Mouse (Mus musculus) heart, embryonic 15.5 days (tissue): ENCODE results near the gene Rnf19b. TPM values are rescaled to one million over a fixed set of nuclear protein-coding genes. Genes with fewer than 3 reads are reported as not detected.

Source experiments
- ATAC-seq: fragments of 200-750 bp; cut with Nextera tagmentation; replicated peaks from 2 replicates; pipeline ENCODE4 v1.8.0; 2017; ENCODE audit warnings: low read depth, moderate TSS enrichment; ENCODE audit not compliant: insufficient number of reproducible peaks, insufficient read depth, low FRiP score
- H3K27ac ChIP-seq: fragments of 300-500 bp; sonication (generic); 2 replicates; pipeline ENCODE4 v1.5.1; 2015; ENCODE audit warnings: mild to moderate bottlenecking, inconsistent platforms
- H3K27me3 ChIP-seq: fragments of 300-500 bp; sonication (generic); 2 replicates; pipeline ENCODE4 v1.6.1; 2015; ENCODE audit warnings: inconsistent platforms
- H3K36me3 ChIP-seq: fragments of 300-500 bp; sonication (generic); 2 replicates; pipeline ENCODE4 v1.6.1; 2015; ENCODE audit warnings: mild to moderate bottlenecking, inconsistent platforms
- H3K4me1 ChIP-seq: fragments of 300-500 bp; sonication (generic); replicated peaks from 2 replicates; pipeline ENCODE4 v1.6.1; 2015; ENCODE audit warnings: inconsistent platforms
- H3K4me2 ChIP-seq: fragments of 300-500 bp; sonication (generic); 2 replicates; pipeline ENCODE4 v1.6.1; 2015; ENCODE audit warnings: inconsistent platforms, mild to moderate bottlenecking, moderate library complexity
- H3K4me3 ChIP-seq: fragments of 300-500 bp; sonication (generic); 2 replicates; pipeline ENCODE4 v1.5.1; 2015; ENCODE audit warnings: mild to moderate bottlenecking, inconsistent platforms
- H3K9ac ChIP-seq: fragments of 300-500 bp; sonication (generic); 2 replicates; pipeline ENCODE4 v1.6.1; 2015; ENCODE audit warnings: mild to moderate bottlenecking, inconsistent platforms
- H3K9me3 ChIP-seq: fragments of 300-500 bp; sonication (generic); replicated peaks from 2 replicates; pipeline ENCODE4 v1.6.1; 2016; ENCODE audit warnings: inconsistent platforms
- WGBS: fragments of 180-500 bp; shearing (Covaris S2); methylation state at CpG from one replicate; pipeline ENCODE4 v1.1.7; 2015; ENCODE audit warnings: mixed read lengths; 5-methylcytosine and 5-hydroxymethylcytosine counted together
- polyA plus RNA-seq: library from polyadenylated mRNA; unstranded; fragments of >200 nt; fragmentation: Nextera tagmentation; extraction: Ambion mirVana; gene quantifications from 2 replicates; pipeline ENCODE4 v1.2.1, GENCODE M21; 2015

Rnf19b gene
- polyA plus RNA-seq, 1 experiment from 2014 or later: 5.4 TPM

DNA sequence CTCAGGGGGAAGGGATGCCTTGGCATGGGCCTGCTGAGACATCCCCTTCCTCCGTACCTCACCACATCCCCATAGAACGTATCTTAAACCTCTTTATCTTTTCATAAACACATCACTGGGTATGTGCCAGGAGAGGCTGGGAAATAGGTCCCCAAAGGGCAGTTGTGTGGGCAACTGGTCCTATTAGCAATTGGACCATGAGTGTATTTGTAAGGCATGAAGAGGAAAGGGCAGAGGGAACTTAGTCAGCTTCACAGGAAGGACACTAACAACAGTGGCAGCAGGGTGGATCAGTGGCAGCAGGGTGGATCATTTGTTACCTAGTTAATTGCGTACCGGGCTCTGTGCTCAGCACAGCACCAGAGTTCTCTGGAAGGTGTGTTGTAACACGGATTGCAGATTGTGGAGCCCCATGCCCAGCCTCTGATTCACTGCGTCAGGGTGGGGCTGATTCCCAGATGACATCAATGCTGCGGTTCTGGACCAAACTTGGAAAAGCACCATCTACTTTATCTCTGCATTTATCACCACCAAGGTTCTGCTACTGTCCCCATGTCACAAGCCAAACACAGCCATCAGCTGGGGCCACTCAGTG is 22.1 kb upstream of the Rnf19b start:
- 58% methylated on average over 7 of the region's 7 CpGs for WGBS
- Histone ChIP-seq H3K4me2 (no peak overlapping the region), H3K4me1 (peaks cover 35% of the 10 kb centered on the region), H3K27me3 (0 out of 2 replicates have a peak, but pooled peaks cover 3% of the 10 kb centered on the region), H3K9me3 (no peaks in the 10 kb centered on the region), H3K27ac (no peak overlapping the region), H3K36me3 (no peaks in the 10 kb centered on the region), H3K9ac (no peak overlapping the region), H3K4me3 (no peak overlapping the region)
- no peak for ATAC-seq

DNA sequence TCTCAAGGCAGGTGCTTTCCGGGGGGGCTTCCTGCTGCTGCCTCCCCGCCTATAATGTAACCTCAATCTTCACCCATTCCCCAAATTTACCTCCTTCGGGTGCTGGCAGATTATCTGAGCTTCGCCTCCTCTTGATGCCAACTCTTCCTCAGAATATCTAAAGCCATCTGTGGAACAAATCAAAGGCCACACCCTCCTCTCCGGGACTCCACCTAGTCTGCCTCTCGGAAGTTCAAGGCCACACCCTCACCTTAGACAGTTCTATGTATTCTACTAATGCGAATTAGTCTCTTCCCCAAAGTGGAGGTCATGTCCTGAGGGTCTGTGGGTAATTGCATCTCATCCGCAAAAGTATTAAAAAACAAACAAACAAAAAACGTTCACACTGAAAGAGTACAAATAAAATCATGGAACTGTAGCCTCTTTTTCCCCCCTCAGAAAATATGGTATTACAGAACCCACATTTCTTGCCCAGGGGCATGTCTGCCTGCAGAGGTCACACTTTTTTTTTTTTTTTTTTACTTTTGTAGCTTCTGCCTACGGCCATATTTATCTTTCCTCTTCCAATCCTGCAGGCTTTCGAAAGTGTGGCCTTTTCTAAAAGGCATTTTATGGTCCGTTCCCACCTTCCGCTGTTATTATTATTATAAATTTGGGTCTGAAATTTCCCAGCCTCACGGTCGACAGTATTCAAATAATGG is 10.2 kb upstream of the Rnf19b start:
- peak overlapping the region; percentile 62 for H3K4me3 ChIP-seq
- peaks cover 33% of the 10 kb centered on the region for H3K27me3 ChIP-seq
- no peaks in the 10 kb centered on the region for H3K9me3 ChIP-seq
- H3K4me2 ChIP-seq: peak overlapping the region; percentile 99
- 27% methylated on average over 15 of the region's 15 CpGs for whole genome bisulfite sequencing
- no peaks in the 10 kb centered on the region for H3K36me3 ChIP-seq
- peak overlapping the region; percentile 58; the same call in 1 of the 2 replicates for H3K9ac ChIP-seq
- H3K4me1 ChIP-seq: peaks cover 23% of the 10 kb centered on the region
- ATAC-seq: no peak
- no peak overlapping the region for H3K27ac ChIP-seq

DNA sequence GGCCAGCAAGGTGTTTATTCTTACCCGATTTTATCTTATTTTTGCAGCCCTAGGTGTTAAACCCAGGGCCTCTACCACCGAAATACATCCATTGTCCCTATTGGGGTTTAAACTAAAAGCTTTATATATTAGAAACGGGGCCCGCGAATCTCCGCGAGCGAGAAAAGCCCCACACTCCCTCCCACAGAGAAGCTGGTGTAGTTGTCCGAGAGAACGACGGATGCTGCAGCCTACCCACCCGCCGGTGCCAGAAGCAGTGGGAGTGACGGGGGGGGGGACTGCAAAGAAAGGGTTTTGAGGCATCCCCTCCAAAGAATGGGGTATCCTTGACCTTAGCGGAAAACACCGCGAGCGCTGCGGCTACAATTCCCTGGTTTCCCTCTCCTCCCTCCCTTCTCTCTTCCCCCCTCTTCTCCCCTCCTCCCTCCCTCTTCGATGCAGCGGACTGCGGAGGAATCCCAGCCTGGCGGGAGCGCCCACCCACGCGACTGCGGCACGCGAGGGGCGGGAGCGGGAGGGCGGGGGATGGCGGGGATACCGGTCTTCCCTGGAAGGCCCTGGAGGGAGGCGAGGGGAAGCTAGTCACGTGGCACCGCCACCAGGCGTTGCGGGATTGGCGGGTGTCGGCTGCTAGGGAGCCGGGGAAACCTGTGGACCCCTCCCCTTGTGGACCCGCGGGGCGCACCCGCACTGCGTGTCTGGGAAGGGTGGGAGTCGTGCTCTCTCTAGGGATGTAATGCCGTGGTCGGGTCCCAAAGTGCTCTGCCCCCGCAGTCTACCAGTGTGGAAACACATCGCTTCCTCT is 9.4 kb upstream of the Rnf19b start:
- no peaks in the 10 kb centered on the region for H3K9me3 ChIP-seq
- H3K4me1 ChIP-seq: peaks cover 23% of the 10 kb centered on the region
- ATAC-seq: peak; percentile 79
- peaks cover 33% of the 10 kb centered on the region for H3K27me3 ChIP-seq
- H3K4me3 ChIP-seq: peak overlapping the region; percentile 62
- under 1% methylated on average over 51 of the region's 52 CpGs for WGBS
- peak overlapping the region; percentile 58 for H3K9ac ChIP-seq
- no peaks in the 10 kb centered on the region for H3K36me3 ChIP-seq
- H3K4me2 ChIP-seq: peak overlapping the region; percentile 99
- H3K27ac ChIP-seq: peak overlapping the region; percentile 66

DNA sequence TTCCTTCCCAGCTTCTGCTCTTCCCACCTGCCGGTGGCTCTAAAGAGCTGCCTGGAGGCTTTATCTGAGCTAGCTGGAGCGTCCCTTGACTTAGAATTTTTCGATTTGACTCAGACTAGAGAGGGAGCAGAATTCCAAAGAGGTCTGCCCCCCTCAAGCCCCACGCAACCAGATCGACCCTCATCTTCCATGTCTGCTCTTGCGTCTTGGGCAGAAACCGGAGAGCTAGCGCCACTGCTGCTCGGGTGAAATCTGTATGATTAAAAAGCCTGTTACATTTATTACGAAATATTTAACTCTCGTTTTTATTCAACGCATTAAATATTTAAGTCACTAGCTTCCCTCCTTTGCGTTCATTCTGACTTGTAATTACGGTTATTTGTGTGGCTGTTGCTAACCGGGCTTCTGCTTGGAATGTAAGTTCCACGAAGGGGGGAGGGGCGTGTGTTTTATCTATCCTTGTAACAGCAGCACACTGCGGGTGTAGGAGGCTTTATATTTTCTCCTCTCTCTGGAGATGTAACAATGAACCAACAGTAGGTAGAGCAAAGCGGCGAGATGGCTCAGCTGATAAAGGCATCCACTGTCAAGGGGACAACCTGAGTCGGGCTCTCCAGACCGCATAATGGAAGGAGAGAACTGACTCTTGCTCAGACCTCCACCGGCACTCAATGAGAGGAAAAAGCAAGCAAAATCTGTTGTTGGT is 8.6 kb upstream of the Rnf19b start:
- H3K36me3 ChIP-seq: no peaks in the 10 kb centered on the region
- H3K27ac ChIP-seq: peak overlapping the region; percentile 66
- 4% methylated on average over 23 of the region's 23 CpGs for WGBS
- H3K9me3 ChIP-seq: no peaks in the 10 kb centered on the region
- peaks cover 33% of the 10 kb centered on the region for H3K27me3 ChIP-seq
- H3K4me3 ChIP-seq: peak overlapping the region; percentile 62
- H3K9ac ChIP-seq: peak overlapping the region; percentile 58
- peak overlapping the region; percentile 99 for H3K4me2 ChIP-seq
- H3K4me1 ChIP-seq: peaks cover 23% of the 10 kb centered on the region
- no peak for ATAC-seq

DNA sequence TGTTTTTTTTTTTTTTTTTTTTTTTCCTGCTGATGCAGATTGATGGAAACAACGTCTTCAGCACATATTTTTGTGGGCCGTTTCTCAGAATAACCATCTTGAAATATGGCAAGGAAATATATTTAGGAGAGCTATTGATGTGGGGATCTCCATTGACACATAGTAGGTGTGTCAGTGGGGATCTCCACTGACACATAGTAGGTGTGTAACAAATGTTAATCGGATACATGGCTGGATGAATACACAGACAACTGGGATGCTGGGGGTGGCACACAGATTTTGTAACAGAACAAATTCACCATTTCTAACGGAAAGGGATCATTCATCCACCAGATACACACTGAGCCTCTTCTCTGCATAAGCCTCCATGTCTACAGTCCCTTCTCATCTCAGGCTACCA is 7.7 kb upstream of the Rnf19b start:
- Histone ChIP-seq H3K27ac (no peak overlapping the region), H3K27me3 (peaks cover 32% of the 10 kb centered on the region), H3K9ac (no peak overlapping the region), H3K4me3 (no peak overlapping the region), H3K36me3 (no peaks in the 10 kb centered on the region), H3K4me2 (no peak overlapping the region), H3K9me3 (no peaks in the 10 kb centered on the region), H3K4me1 (peaks cover 23% of the 10 kb centered on the region)
- 65% methylated on average over 4 of the region's 4 CpGs for WGBS
- ATAC-seq: no peak

DNA sequence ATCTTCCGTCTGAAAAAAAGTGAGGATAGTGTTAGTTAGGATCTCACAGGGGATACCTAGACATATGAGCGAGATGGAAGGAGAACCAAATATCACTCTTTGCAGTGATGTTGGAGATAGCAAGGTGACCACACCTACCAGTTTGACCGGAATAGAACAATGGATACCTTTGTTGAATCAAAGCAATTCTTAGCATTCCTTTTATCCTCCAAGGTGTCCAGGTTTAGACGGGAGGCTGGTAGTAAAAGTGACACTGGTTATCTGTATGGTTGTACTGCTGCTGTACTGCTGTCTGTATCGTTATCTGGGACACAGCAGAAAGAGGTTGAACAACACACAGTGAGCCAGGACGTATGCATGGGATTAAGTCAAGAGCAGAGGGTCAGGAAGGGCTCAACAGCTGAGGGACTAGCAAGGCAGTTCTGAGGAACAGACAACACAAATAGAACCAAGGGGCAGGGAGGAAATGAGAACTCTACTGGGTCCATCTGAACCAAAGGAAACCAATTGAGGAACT is 7.1 kb upstream of the Rnf19b start:
- Histone ChIP-seq H3K4me2 (no peak overlapping the region), H3K4me3 (no peak overlapping the region), H3K36me3 (no peaks in the 10 kb centered on the region), H3K4me1 (peaks cover 23% of the 10 kb centered on the region), H3K9ac (no peak overlapping the region), H3K27ac (no peak overlapping the region), H3K27me3 (peaks cover 28% of the 10 kb centered on the region), H3K9me3 (no peaks in the 10 kb centered on the region)
- no peak for ATAC-seq
- WGBS: 47% methylated on average over 6 of the region's 6 CpGs

DNA sequence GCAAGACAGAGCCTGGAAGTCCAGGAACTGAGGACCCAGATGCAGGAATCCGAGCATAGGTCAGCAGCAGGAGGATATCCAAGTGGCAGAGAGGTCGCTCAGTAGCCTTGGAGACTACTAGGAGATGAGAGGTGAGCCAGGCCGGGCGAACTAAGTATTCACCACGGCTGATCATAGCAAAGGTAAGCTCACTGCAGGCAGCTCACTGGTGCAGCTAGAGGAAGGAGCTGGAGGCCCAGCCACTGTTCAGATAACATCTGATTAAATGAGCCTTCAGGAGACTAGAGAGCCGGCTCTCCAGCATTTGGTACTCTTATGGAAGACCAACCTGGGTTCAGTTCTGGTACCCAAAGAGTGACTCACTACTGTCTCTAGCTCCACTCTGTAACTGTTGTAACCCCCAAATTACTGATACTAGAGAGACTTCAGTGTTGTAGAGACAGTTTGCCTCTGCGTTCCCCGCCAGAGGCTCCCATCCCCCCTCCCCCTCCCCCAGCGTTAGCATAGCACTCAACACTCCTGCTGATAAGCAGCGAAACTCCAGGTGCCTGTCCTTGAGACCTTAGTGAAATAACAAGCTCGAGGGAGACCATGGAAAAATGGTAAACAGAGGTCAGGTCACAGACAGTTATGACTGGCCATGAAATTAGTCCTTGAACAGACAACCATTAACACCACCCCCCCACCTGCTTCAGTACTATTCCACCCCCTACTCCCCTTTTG is 6.4 kb upstream of the Rnf19b start:
- Histone ChIP-seq H3K36me3 (no peaks in the 10 kb centered on the region), H3K4me2 (no peak overlapping the region), H3K4me3 (no peak overlapping the region), H3K27ac (no peak overlapping the region), H3K4me1 (peaks cover 23% of the 10 kb centered on the region), H3K27me3 (peaks cover 22% of the 10 kb centered on the region), H3K9ac (no peak overlapping the region), H3K9me3 (no peaks in the 10 kb centered on the region)
- no peak for ATAC-seq
- 16% methylated on average over 11 of the region's 11 CpGs for WGBS

DNA sequence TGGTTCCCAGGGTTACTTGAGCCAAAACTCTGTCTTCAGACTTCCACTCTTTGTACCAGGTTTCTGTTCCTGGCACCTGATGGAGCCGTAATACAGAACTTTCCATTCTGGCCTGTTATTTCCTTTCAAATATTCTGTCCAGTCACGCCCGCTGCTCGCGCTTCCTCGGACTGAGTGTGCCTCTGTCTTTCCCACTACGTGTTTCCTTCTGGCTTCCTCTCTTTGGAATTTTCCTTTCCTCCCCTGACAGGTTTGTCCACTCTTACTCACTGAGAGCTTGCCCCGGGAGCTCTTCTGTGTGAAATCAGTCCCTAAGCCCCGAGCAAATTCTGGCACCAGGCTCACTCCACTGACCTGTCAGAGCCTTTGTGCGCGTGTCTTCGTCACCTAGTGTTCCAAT is 3.3 kb upstream of the Rnf19b start:
- no peak overlapping the region for H3K27ac ChIP-seq
- no peaks in the 10 kb centered on the region for H3K36me3 ChIP-seq
- no peak overlapping the region for H3K4me2 ChIP-seq
- no peak for ATAC-seq
- no peaks in the 10 kb centered on the region for H3K9me3 ChIP-seq
- H3K27me3 ChIP-seq: peaks cover 9% of the 10 kb centered on the region; the same call in 1 of the 2 replicates
- H3K4me3 ChIP-seq: no peak overlapping the region
- H3K9ac ChIP-seq: no peak overlapping the region
- H3K4me1 ChIP-seq: peaks cover 29% of the 10 kb centered on the region
- WGBS: 67% methylated on average over 12 of the region's 12 CpGs

DNA sequence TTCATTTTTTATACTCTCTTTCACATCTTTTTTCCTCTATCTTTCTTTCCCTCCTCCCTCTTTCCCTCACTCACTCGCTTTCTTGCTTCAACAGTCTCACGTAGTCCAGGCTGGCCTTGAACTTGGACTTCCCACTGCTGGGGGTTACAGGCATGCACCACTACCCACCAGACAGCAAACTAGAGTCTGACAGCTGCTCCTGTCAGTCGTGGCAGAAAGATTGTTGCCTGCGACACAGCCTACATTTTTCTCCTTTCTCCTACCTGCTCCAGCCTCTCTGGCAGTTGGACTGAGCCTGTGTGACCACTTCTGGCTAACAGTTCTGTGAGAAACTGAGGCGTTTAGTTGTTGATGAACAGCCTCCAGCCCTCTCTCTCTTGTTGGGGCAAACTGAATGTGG is 2.5 kb upstream of the Rnf19b start:
- no peak overlapping the region for H3K4me3 ChIP-seq
- 0 out of 2 replicates have a peak, but pooled peaks cover 5% of the 10 kb centered on the region for H3K27me3 ChIP-seq
- no peaks in the 10 kb centered on the region for H3K9me3 ChIP-seq
- no peak overlapping the region for H3K9ac ChIP-seq
- no peak overlapping the region for H3K27ac ChIP-seq
- H3K4me2 ChIP-seq: no peak overlapping the region
- H3K36me3 ChIP-seq: no peaks in the 10 kb centered on the region
- 81% methylated on average over 5 of the region's 5 CpGs for WGBS
- no peak for ATAC-seq
- H3K4me1 ChIP-seq: peaks cover 31% of the 10 kb centered on the region

DNA sequence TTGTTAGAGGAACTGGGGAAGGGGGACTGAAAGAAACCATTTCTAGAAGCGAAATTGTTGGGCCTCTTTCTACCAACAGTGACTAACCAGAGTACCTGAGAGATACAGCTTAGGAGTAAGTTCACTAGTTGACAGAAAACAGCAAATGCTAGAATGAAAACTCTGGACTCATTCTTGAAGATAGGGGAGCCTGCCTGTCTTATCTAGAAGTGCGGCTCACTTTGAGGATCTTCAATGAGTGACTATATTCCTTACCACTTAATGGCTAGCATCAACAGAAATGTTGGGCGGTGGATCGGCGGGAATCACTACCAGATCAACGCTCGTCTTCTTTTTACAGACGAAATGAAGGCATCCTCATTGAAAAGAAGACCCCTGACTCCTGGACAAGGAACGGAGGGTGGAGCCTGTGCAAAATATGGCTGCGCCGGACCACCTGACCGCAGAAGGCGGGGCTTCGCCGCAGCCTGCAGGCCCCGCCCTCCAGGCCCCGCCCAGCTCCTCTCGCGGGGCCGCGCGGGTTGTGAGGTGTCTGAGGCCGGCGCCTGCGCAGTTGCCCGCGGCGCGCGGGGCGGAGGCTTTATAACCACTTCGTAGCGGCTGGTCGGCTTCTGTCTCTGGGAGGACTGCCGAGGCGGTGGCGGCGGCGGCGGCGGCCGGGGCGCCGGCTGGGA is 401 bp upstream of the Rnf19b start:
- H3K9me3 ChIP-seq: no peaks in the 10 kb centered on the region
- H3K9ac ChIP-seq: peak overlapping the region; percentile 95
- WGBS: 4% methylated on average over 44 of the region's 44 CpGs
- peak; percentile 95 for ATAC-seq
- no peaks in the 10 kb centered on the region for H3K27me3 ChIP-seq
- H3K27ac ChIP-seq: peak overlapping the region; percentile 92
- peak overlapping the region; percentile 100 for H3K4me2 ChIP-seq
- H3K4me3 ChIP-seq: peak overlapping the region; percentile 93
- H3K4me1 ChIP-seq: peaks cover 19% of the 10 kb centered on the region
- H3K36me3 ChIP-seq: no peaks in the 10 kb centered on the region
